Mouse (Mus musculus): Measurements from ENCODE around the gene Lix1l.

DNA sequence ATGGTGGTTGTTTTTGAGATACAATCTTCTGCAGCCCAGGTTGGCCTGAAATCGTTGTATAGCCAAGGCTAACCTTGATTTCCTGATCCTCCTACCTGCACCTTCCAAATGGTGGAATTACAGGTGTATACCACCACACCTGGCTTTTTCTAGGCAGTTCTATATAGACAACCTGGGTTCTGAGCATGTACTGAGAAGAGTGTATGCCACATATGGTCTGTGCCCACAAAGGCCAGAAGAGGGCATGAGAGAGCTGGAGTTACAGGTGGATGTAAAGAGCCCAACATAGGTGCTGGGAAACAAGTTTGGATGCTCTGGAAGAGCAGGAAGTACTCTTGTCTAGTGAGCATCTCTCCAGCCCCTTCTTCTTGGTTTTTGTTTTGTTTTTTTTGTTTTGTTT is 66.4 kb downstream of the Lix1l start:
- TF ChIP-seq POLR2A (IDR thresholded peaks at IDR 0.05; ENCODE audit: borderline replicate concordance, extremely low read depth, insufficient read depth, insufficient read length, poor library complexity, severe bottlenecking) (no peak), CTCF (IDR thresholded peaks at IDR 0.05; ENCODE audit: borderline replicate concordance, extremely low read depth, insufficient read depth, insufficient read length) (peak; percentile 41; the same call in 1 of the 2 replicates)
